Mouse (Mus musculus): ENCODE data around the gene Ubtd2. TPM values are rescaled to one million over a fixed set of nuclear protein-coding genes. Genes with fewer than 3 reads are reported as not detected.

The Ubtd2 gene
- polyA plus RNA-seq, 1 experiment, result 0.96 TPM

GRCm38 (mm10) chr11:32540463-32540862 is 85.3 kb downstream of the Ubtd2 start:
- no peaks in the 10 kb centered on the region for H3K27me3 ChIP-seq (replicated peaks)
- peaks cover 100% of the 10 kb centered on the region for H3K4me1 ChIP-seq
- H3K36me3 ChIP-seq (replicated peaks; ENCODE audit: low read length), result peaks cover 75% of the 10 kb centered on the region
- H3K9me3 ChIP-seq, result no peaks in the 10 kb centered on the region
- H3K4me3 ChIP-seq (replicated peaks), result peak overlapping the region; percentile 46
- TF ChIP-seq GATA1 (IDR thresholded peaks at IDR 0.05; ENCODE audit: borderline replicate concordance, low read length), result no peak

GRCm38 (mm10) chr11:32542181-32542580 is 87.0 kb downstream of the Ubtd2 start:
- peaks cover 75% of the 10 kb centered on the region for H3K36me3 ChIP-seq (replicated peaks; ENCODE audit: low read length)
- H3K4me1 ChIP-seq, result peaks cover 100% of the 10 kb centered on the region
- H3K9me3 ChIP-seq, result no peaks in the 10 kb centered on the region
- H3K27me3 ChIP-seq (replicated peaks), result no peaks in the 10 kb centered on the region
- peak overlapping the region; percentile 90 for H3K4me3 ChIP-seq (replicated peaks)
- TF ChIP-seq FLI1 (IDR thresholded peaks at IDR 0.05; ENCODE audit: low read length) (no peak), GATA1 (IDR thresholded peaks at IDR 0.05; ENCODE audit: borderline replicate concordance, low read length) (no peak)

- H3K36me3 ChIP-seq (replicated peaks; ENCODE audit: low read length), result peaks cover 78% of the 10 kb centered on the region
- peak overlapping the region; percentile 90 for H3K4me3 ChIP-seq (replicated peaks)
- H3K9me3 ChIP-seq, result no peaks in the 10 kb centered on the region
- no peak for TF ChIP-seq GATA1 (IDR thresholded peaks at IDR 0.05; ENCODE audit: borderline replicate concordance, low read length)
- TF ChIP-seq FLI1 (IDR thresholded peaks at IDR 0.05; ENCODE audit: low read length), result peak; percentile 91
- peaks cover 100% of the 10 kb centered on the region for H3K4me1 ChIP-seq
- H3K27me3 ChIP-seq (replicated peaks), result no peaks in the 10 kb centered on the region
Observed at GRCm38 (mm10) chr11:32542687-32543411, 87.7 kb downstream of the Ubtd2 start.

- no peaks in the 10 kb centered on the region for H3K27me3 ChIP-seq (replicated peaks)
- peak overlapping the region; percentile 75 for H3K4me3 ChIP-seq (replicated peaks)
- H3K9me3 ChIP-seq, result no peaks in the 10 kb centered on the region
- TF ChIP-seq FLI1 (IDR thresholded peaks at IDR 0.05; ENCODE audit: low read length) (no peak), GATA1 (IDR thresholded peaks at IDR 0.05; ENCODE audit: borderline replicate concordance, low read length) (no peak)
- H3K36me3 ChIP-seq (replicated peaks; ENCODE audit: low read length), result peaks cover 75% of the 10 kb centered on the region
- peaks cover 99% of the 10 kb centered on the region for H3K4me1 ChIP-seq
Observed at GRCm38 (mm10) chr11:32544041-32544440, 88.9 kb downstream of the Ubtd2 start.

- no peaks in the 10 kb centered on the region for H3K9me3 ChIP-seq
- TF ChIP-seq FLI1 (IDR thresholded peaks at IDR 0.05; ENCODE audit: low read length), result no peak
- no peak for TF ChIP-seq GATA1 (IDR thresholded peaks at IDR 0.05; ENCODE audit: borderline replicate concordance, low read length)
- H3K4me1 ChIP-seq, result peaks cover 99% of the 10 kb centered on the region
- peaks cover 75% of the 10 kb centered on the region for H3K36me3 ChIP-seq (replicated peaks; ENCODE audit: low read length)
- H3K27me3 ChIP-seq (replicated peaks), result no peaks in the 10 kb centered on the region
- H3K4me3 ChIP-seq (replicated peaks), result peak overlapping the region; percentile 2
Observed at GRCm38 (mm10) chr11:32544497-32544896, 89.3 kb downstream of the Ubtd2 start.

- Histone ChIP-seq H3K9me3 (no peaks in the 10 kb centered on the region), H3K4me3 (replicated peaks) (no peak overlapping the region), H3K4me1 (peaks cover 99% of the 10 kb centered on the region), H3K36me3 (replicated peaks; ENCODE audit: low read length) (peaks cover 77% of the 10 kb centered on the region), H3K27me3 (replicated peaks) (no peaks in the 10 kb centered on the region)
- TF ChIP-seq FLI1 (IDR thresholded peaks at IDR 0.05; ENCODE audit: low read length) (no peak), GATA1 (IDR thresholded peaks at IDR 0.05; ENCODE audit: borderline replicate concordance, low read length) (no peak)
Observed at GRCm38 (mm10) chr11:32545605-32546004, 90.4 kb downstream of the Ubtd2 start.

- peaks cover 99% of the 10 kb centered on the region for H3K4me1 ChIP-seq
- H3K4me3 ChIP-seq (replicated peaks), result no peak overlapping the region
- peaks cover 78% of the 10 kb centered on the region for H3K36me3 ChIP-seq (replicated peaks; ENCODE audit: low read length)
- H3K9me3 ChIP-seq, result no peaks in the 10 kb centered on the region
- TF ChIP-seq FLI1 (IDR thresholded peaks at IDR 0.05; ENCODE audit: low read length) (no peak), GATA1 (IDR thresholded peaks at IDR 0.05; ENCODE audit: borderline replicate concordance, low read length) (no peak)
- no peaks in the 10 kb centered on the region for H3K27me3 ChIP-seq (replicated peaks)
Observed at GRCm38 (mm10) chr11:32546483-32546882, 91.3 kb downstream of the Ubtd2 start.

- no peaks in the 10 kb centered on the region for H3K27me3 ChIP-seq (replicated peaks)
- TF ChIP-seq GATA1 (IDR thresholded peaks at IDR 0.05; ENCODE audit: borderline replicate concordance, low read length) (no peak), FLI1 (IDR thresholded peaks at IDR 0.05; ENCODE audit: low read length) (no peak)
- peaks cover 99% of the 10 kb centered on the region for H3K4me1 ChIP-seq
- peaks cover 84% of the 10 kb centered on the region for H3K36me3 ChIP-seq (replicated peaks; ENCODE audit: low read length)
- H3K4me3 ChIP-seq (replicated peaks), result no peak overlapping the region
- H3K9me3 ChIP-seq, result no peaks in the 10 kb centered on the region
Observed at GRCm38 (mm10) chr11:32547391-32547947, 92.3 kb downstream of the Ubtd2 start.

- Histone ChIP-seq H3K4me1 (peaks cover 99% of the 10 kb centered on the region), H3K9me3 (no peaks in the 10 kb centered on the region), H3K4me3 (replicated peaks) (no peak overlapping the region), H3K36me3 (replicated peaks; ENCODE audit: low read length) (peaks cover 91% of the 10 kb centered on the region), H3K27me3 (replicated peaks) (no peaks in the 10 kb centered on the region)
- no peak for TF ChIP-seq GATA1 (IDR thresholded peaks at IDR 0.05; ENCODE audit: borderline replicate concordance, low read length)
- TF ChIP-seq FLI1 (IDR thresholded peaks at IDR 0.05; ENCODE audit: low read length), result no peak
Observed at GRCm38 (mm10) chr11:32548240-32548639, 93.1 kb downstream of the Ubtd2 start.

- no peak for TF ChIP-seq FLI1 (IDR thresholded peaks at IDR 0.05; ENCODE audit: low read length)
- no peak for TF ChIP-seq GATA1 (IDR thresholded peaks at IDR 0.05; ENCODE audit: borderline replicate concordance, low read length)
- peaks cover 94% of the 10 kb centered on the region for H3K36me3 ChIP-seq (replicated peaks; ENCODE audit: low read length)
- H3K4me1 ChIP-seq, result peaks cover 99% of the 10 kb centered on the region
Observed at GRCm38 (mm10) chr11:32549236-32549635, 94.1 kb downstream of the Ubtd2 start.

More at GRCm38 (mm10) chr11:32549236-32549635, 94.1 kb downstream of the Ubtd2 start:
- H3K4me3 ChIP-seq (replicated peaks), result no peak overlapping the region
- no peaks in the 10 kb centered on the region for H3K9me3 ChIP-seq
- H3K27me3 ChIP-seq (replicated peaks), result no peaks in the 10 kb centered on the region

Measured in megakaryocyte, embryonic 14.5 days (primary cell).